Mouse (Mus musculus): ENCODE results near the gene Ankrd12. TPM values are rescaled to one million over a fixed set of nuclear protein-coding genes. Genes with fewer than 3 reads are reported as not detected.

The Ankrd12 gene
- total and polyA plus RNA-seq, 3 experiments: 9.6 to 13.3 TPM; not detected in 1

DNA sequence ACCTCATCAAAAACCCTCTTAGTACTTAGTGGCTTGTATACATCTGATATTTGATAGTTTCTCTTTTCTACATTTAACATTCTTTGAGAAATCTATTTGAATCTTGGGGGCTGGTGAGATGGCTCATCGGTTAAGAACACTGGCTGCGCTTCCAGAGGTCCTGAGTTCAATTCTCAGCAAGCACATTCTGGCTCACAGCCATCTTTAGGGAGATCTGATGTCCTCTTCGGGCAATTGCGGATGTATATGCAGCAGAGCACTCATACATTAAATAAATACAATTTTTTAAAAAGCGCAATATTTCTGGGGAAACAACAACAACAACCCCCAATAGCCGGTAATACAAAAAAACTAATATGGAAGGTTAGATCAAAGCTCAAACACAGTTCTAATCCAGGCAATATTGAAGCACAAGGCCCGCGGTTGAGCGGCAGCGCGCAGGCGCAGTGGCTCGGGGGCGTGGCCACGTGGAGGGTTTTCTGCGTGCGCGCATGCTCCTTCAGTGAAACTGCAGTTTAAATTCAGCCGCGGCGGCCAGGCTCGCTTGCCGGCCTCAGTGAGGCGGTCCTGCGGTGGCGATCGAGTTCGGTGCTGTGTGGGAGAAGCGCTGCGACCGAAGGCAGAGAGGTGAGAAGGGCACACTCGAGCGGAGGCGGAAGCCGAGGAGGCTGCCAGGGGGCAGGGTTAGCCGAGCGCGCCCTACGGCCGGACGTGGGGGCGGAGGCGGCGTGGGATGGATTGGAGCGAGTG is 46.4 kb upstream of the Ankrd12 start, which contains the start of gene Ddx11 (continued):
- no peak for TF ChIP-seq ZNF384 (IDR thresholded peaks at IDR 0.05; ENCODE audit: low read depth, low read length)
- no peak for TF ChIP-seq TAL1 (IDR thresholded peaks at IDR 0.05; ENCODE audit: low read length)
- no peak; the same call in 1 of the 2 replicates for TF ChIP-seq E2F4 (IDR thresholded peaks at IDR 0.05; ENCODE audit: borderline replicate concordance, low read depth, low read length)

DNA sequence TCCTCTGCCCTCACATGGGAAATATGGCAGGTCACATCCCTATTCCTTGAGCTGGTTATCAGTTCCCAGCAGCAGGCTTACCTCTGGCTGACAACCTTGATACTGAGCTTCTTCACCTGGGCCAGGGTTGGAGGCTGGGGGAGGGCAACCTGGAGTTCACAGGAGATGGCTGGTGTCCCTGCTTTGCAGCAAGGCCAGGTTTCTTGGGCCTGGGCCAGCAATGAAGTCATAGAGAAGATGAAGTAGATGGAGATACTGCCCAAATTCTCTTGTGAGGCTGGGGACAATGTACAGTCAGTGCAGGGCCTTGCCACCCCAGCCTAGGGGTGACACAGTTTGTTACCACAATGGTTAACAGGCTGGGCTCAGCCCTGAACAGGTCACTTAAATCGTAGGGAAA is 43.8 kb upstream of the Ankrd12 start:
- peaks cover 0 to 14% of the 10 kb centered on the region in 2 experiments; a peak in 3 of 4 replicates for H3K36me3 ChIP-seq (ENCODE audit: control insufficient read depth in 1 of 2, insufficient read depth in 2 of 2, low read length in 2 of 2)
- H3K79me2 ChIP-seq (ENCODE audit: control insufficient read depth, insufficient read depth, low read length, poor library complexity): peaks cover 19% of the 10 kb centered on the region
- H3K9ac ChIP-seq (ENCODE audit: control insufficient read depth, low read depth, low read length, poor library complexity, severe bottlenecking): no peak overlapping the region
- TF ChIP-seq TAL1 (IDR thresholded peaks at IDR 0.05; ENCODE audit: low read length): 0 out of 2 replicates have a peak, but pooled peaks have one; percentile 24
- no peak for TF ChIP-seq GATA1 (IDR thresholded peaks at IDR 0.05; ENCODE audit: low read depth, low read length)
- TF ChIP-seq GABPA (IDR thresholded peaks at IDR 0.05; ENCODE audit: low read depth, low read length): no peak
- no peak for TF ChIP-seq ZC3H11A (IDR thresholded peaks at IDR 0.05; ENCODE audit: low read depth, low read length)
- no peak for TF ChIP-seq MAX (IDR thresholded peaks at IDR 0.05; ENCODE audit: low read length)
- TF ChIP-seq MAZ (IDR thresholded peaks at IDR 0.05; ENCODE audit: low read depth, low read length): no peak
- H3K4me3 ChIP-seq (ENCODE audit: control insufficient read depth in 1 of 2, insufficient read depth in 1 of 2, low read depth in 2 of 2, low read length in 2 of 2): no peak overlapping the region
- no peak overlapping the region for H3K27ac ChIP-seq (ENCODE audit: control insufficient read depth, low read depth, low read length)
- peaks cover 8 to 19% of the 10 kb centered on the region in 2 experiments for H3K4me1 ChIP-seq (ENCODE audit: control insufficient read depth in 1 of 2, insufficient read depth in 2 of 2, low read length in 2 of 2)
- H3K9me3 ChIP-seq (replicated peaks; ENCODE audit: insufficient read depth, low read length): no peaks in the 10 kb centered on the region
- H3K27me3 ChIP-seq (ENCODE audit: control insufficient read depth in 1 of 2, insufficient read depth in 2 of 2, low read length in 2 of 2): no peaks in the 10 kb centered on the region
- DNase-seq (ENCODE audit: low read depth, low spot score): no peak

DNA sequence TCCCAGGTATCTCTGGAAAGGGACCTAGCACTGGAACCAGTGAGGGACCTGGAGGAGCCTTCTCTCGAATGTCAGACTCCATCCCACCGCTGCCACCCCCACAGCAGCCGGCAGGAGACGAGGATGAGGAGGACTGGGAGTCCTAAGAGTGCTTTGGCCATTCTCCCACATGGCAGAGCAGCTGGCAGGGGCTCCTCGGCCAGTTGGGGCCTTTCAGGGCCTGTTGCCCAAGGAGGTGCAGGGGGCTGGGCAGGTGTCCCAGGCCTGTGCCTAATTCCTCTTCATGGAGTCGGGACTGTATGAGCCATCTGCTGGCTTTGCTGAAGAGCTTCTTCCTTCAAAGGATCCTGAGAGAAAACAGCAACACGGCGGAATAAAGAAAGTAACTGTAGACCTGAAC is 42.1 kb upstream of the Ankrd12 start:
- Histone ChIP-seq H3K36me3 (ENCODE audit: control insufficient read depth in 1 of 2, insufficient read depth in 2 of 2, low read length in 2 of 2) (peaks cover 0 to 9% of the 10 kb centered on the region in 2 experiments; a peak in 2 of 4 replicates), H3K79me2 (ENCODE audit: control insufficient read depth, insufficient read depth, low read length, poor library complexity) (peaks cover 4% of the 10 kb centered on the region), H3K9ac (ENCODE audit: control insufficient read depth, low read depth, low read length, poor library complexity, severe bottlenecking) (no peak overlapping the region), H3K9me3 (replicated peaks; ENCODE audit: insufficient read depth, low read length) (no peaks in the 10 kb centered on the region), H3K27me3 (ENCODE audit: control insufficient read depth in 1 of 2, insufficient read depth in 2 of 2, low read length in 2 of 2) (no peaks in the 10 kb centered on the region), H3K4me1 (ENCODE audit: control insufficient read depth in 1 of 2, insufficient read depth in 2 of 2, low read length in 2 of 2) (peaks cover 4 to 12% of the 10 kb centered on the region in 2 experiments), H3K27ac (ENCODE audit: control insufficient read depth, low read depth, low read length) (no peak overlapping the region), H3K4me3 (ENCODE audit: control insufficient read depth in 1 of 2, insufficient read depth in 1 of 2, low read depth in 2 of 2, low read length in 2 of 2) (no peak overlapping the region)
- TF ChIP-seq SMC3 (IDR thresholded peaks at IDR 0.05; ENCODE audit: low read depth, low read length) (no peak), USF2 (IDR thresholded peaks at IDR 0.05; ENCODE audit: borderline replicate concordance in 1 of 2, insufficient read depth in 1 of 2, low read depth in 1 of 2, low read length in 2 of 2) (no peak)
- no peak for DNase-seq (ENCODE audit: low read depth, low spot score)

DNA sequence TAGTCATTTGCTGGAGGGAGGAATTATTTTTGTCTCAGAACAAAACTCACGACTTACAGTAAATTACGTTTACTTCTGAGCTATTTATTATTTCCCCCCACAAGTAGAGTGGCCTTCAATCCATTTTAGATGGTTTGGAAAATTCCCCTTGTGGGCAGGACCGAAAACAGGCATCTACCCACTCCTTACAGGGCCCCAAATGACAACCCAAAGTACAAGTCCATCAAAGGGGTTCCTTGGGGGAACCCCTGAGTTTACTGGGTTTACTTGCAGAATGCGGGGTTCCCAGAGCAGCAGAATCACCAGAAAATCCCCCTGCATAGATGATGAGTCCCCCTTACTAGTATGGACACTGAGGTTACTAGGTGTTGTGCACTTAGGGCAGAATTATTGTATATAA is 35.3 kb upstream of the Ankrd12 start:
- no peaks in the 10 kb centered on the region for H3K27me3 ChIP-seq (ENCODE audit: control insufficient read depth in 1 of 2, insufficient read depth in 2 of 2, low read length in 2 of 2)
- peak overlapping the region; percentile 51 for H3K27ac ChIP-seq (ENCODE audit: control insufficient read depth, low read depth, low read length)
- no peaks in the 10 kb centered on the region for H3K9me3 ChIP-seq (replicated peaks; ENCODE audit: insufficient read depth, low read length)
- DNase-seq (ENCODE audit: low read depth, low spot score): no peak
- peaks cover 0 to 11% of the 10 kb centered on the region in 2 experiments; a peak in 3 of 4 replicates for H3K4me1 ChIP-seq (ENCODE audit: control insufficient read depth in 1 of 2, insufficient read depth in 2 of 2, low read length in 2 of 2)
- peak overlapping the region; percentile 78 to 90 for H3K4me3 ChIP-seq (ENCODE audit: control insufficient read depth in 1 of 2, insufficient read depth in 1 of 2, low read depth in 2 of 2, low read length in 2 of 2)
- H3K79me2 ChIP-seq (ENCODE audit: control insufficient read depth, insufficient read depth, low read length, poor library complexity): peaks cover 12% of the 10 kb centered on the region
- H3K36me3 ChIP-seq (ENCODE audit: control insufficient read depth in 1 of 2, insufficient read depth in 2 of 2, low read length in 2 of 2): peaks cover 0 to 8% of the 10 kb centered on the region in 2 experiments
- peak overlapping the region; percentile 78 for H3K9ac ChIP-seq (ENCODE audit: control insufficient read depth, low read depth, low read length, poor library complexity, severe bottlenecking)
- TF ChIP-seq ZC3H11A (IDR thresholded peaks at IDR 0.05; ENCODE audit: low read depth, low read length) (no peak), MAX (IDR thresholded peaks at IDR 0.05; ENCODE audit: low read length) (no peak), JUND (IDR thresholded peaks at IDR 0.05; ENCODE audit: low read depth, low read length) (no peak), SIN3A (IDR thresholded peaks at IDR 0.05; ENCODE audit: low read length) (no peak), TBP (IDR thresholded peaks at IDR 0.05; ENCODE audit: low read depth, low read length) (no peak), MEF2A (IDR thresholded peaks at IDR 0.05; ENCODE audit: extremely low read depth, insufficient replicate concordance, low read depth, low read length, poor library complexity, severe bottlenecking) (no peak), E2F4 (IDR thresholded peaks at IDR 0.05; ENCODE audit: borderline replicate concordance, low read depth, low read length) (no peak), POLR2AphosphoS2 (IDR thresholded peaks at IDR 0.05; ENCODE audit: low read length) (no peak), POLR2A (IDR thresholded peaks at IDR 0.05; ENCODE audit: control insufficient read depth in 1 of 2, insufficient read depth in 1 of 2, low read depth in 1 of 2, low read length in 2 of 2, poor library complexity in 1 of 2) (no peak), RCOR1 (IDR thresholded peaks at IDR 0.05; ENCODE audit: low read depth, low read length) (no peak), MAFK (IDR thresholded peaks at IDR 0.05; ENCODE audit: borderline replicate concordance, low read depth, low read length) (no peak), USF1 (IDR thresholded peaks at IDR 0.05; ENCODE audit: low read depth, low read length) (no peak), EP300 (IDR thresholded peaks at IDR 0.05; ENCODE audit: low read depth in 1 of 2, low read length in 2 of 2) (no peak), CHD1 (IDR thresholded peaks at IDR 0.05; ENCODE audit: low read depth, low read length) (no peak), ZMIZ1 (IDR thresholded peaks at IDR 0.05; ENCODE audit: low read depth, low read length) (no peak)
